Mouse (Mus musculus): Measurements from ENCODE around the gene Klhl12. TPM values are rescaled to one million over a fixed set of nuclear protein-coding genes. Genes with fewer than 3 reads are reported as not detected.
"Not testable (repeated sequence)": the region's sequence is repeated elsewhere in the genome, so short reads cannot be mapped to it uniquely, and the experiment has no call there.

Klhl12 gene
- polyA plus RNA-seq, 1 experiment from 2014 or later, result 40.1 TPM

DNA sequence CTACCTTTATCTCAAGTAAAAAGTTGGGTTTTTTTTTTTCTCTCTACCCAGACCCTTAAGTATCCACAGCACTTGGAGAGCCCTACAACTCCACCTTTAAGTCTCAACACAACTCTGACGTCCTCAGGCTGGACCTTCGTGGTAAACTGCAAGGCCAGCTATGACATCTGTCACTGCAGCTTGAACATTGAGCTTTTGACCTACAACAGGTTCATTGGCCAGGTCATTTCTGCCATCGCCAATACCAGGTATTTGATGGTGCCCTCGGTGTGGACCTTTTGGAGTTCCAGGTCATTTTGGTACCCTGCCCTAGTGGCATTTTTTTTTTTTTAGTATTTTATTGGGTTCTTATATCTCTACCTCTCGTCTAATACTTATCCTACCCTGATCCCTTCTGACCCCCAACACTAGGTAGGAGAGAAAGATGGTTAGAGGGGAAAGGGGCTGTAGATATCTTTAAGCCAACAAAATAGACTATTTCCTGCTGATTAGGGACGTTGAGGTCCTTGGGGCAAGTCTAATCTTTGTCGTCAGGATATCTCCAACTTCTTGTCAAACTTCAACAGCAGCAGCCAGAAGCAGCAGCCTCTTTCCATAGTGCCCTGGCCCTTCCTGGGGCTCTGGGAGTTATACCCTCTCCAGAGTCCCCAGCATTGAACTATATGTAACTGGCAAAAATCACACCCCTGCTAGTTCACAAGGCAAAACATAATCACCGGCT is 64.8 kb downstream of the Klhl12 start:
- no peaks in the 10 kb centered on the region for H3K9me3 ChIP-seq
- no peaks in the 10 kb centered on the region for H3K27me3 ChIP-seq
- no peak overlapping the region for H3K4me2 ChIP-seq (replicated peaks)
- no peak overlapping the region for H3K4me3 ChIP-seq
- no peak for ATAC-seq (replicated peaks)
- no peak overlapping the region for H3K9ac ChIP-seq (replicated peaks)
- H3K36me3 ChIP-seq, result no peaks in the 10 kb centered on the region
- 88% methylated on average over 8 of the region's 8 CpGs for WGBS
- H3K27ac ChIP-seq (replicated peaks), result no peak overlapping the region
- peaks cover 8% of the 10 kb centered on the region for H3K4me1 ChIP-seq

- no peaks in the 10 kb centered on the region for H3K9me3 ChIP-seq
- no peak overlapping the region for H3K4me2 ChIP-seq (replicated peaks)
- H3K27me3 ChIP-seq, result no peaks in the 10 kb centered on the region
- H3K36me3 ChIP-seq, result no peaks in the 10 kb centered on the region
- no peak overlapping the region for H3K27ac ChIP-seq (replicated peaks)
- H3K9ac ChIP-seq (replicated peaks), result no peak overlapping the region
- no peak overlapping the region for H3K4me3 ChIP-seq
- H3K4me1 ChIP-seq, result peaks cover 7% of the 10 kb centered on the region
- 85% methylated on average over 7 of the region's 7 CpGs for WGBS
- no peak for ATAC-seq (replicated peaks)
These were observed 65.8 kb downstream of the Klhl12 start for GRCm38 (mm10) chr1:134521163-134521562.

DNA sequence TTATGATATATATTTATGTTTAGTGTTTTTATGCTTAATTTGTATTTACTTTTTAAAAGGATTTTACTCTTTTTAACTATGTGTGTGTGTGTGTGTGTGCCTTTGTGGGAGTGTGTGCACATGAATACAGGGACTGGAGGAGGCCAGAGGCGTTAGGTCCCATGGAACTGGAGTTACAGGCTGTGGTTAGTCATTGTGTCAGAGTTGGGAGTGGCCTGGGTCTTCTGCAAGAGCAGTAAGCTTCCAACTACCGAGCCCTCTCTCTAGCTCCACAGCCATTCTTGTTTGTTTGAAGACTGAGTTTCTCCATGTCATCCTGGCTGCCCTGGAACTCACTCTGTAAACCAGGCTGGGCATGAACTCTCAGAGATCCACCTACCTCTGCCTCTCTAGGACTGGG is 67.0 kb downstream of the Klhl12 start:
- Histone ChIP-seq H3K4me3 (no peak overlapping the region), H3K9me3 (no peaks in the 10 kb centered on the region), H3K36me3 (no peaks in the 10 kb centered on the region), H3K4me2 (replicated peaks) (no peak overlapping the region), H3K4me1 (no peaks in the 10 kb centered on the region), H3K27ac (replicated peaks) (no peak overlapping the region), H3K27me3 (no peaks in the 10 kb centered on the region), H3K9ac (replicated peaks) (no peak overlapping the region)
- WGBS, result 59% methylated on average over 2 of the region's 2 CpGs
- ATAC-seq (replicated peaks), result no peak

GRCm38 (mm10) chr1:134524424-134524823 is 69.1 kb downstream of the Klhl12 start:
- Histone ChIP-seq H3K9ac (replicated peaks) (no peak overlapping the region), H3K4me3 (no peak overlapping the region), H3K27me3 (no peaks in the 10 kb centered on the region), H3K9me3 (no peaks in the 10 kb centered on the region), H3K4me2 (replicated peaks) (no peak overlapping the region), H3K4me1 (no peaks in the 10 kb centered on the region), H3K27ac (replicated peaks) (no peak overlapping the region), H3K36me3 (no peaks in the 10 kb centered on the region)
- 69% methylated on average over 5 of the region's 5 CpGs for WGBS
- no peak for ATAC-seq (replicated peaks)

DNA sequence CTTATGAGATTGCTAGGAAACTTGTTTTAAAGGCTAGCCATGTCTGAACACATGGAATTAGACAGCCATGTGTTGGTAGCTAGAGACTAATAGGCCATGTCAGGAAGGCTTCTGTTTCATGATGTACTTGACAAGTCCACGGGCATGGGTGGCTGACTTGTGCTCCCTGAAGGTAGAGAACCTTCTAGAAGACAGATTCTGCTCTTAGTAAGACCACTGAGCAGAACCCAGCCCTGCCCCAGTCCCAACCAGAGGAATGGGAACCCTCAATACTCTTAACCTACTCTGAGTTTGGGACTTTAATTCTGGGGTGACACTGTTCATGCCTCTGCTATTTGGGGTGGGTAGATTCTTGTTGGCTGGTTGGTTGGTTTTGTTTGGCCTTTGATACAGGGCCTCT is 69.7 kb downstream of the Klhl12 start:
- 86% methylated on average over 1 of the region's 1 CpGs for WGBS
- no peak for ATAC-seq (replicated peaks)
- Histone ChIP-seq H3K36me3 (no peaks in the 10 kb centered on the region), H3K27me3 (no peaks in the 10 kb centered on the region), H3K9ac (replicated peaks) (no peak overlapping the region), H3K4me3 (no peak overlapping the region), H3K4me2 (replicated peaks) (no peak overlapping the region), H3K9me3 (no peaks in the 10 kb centered on the region), H3K27ac (replicated peaks) (no peak overlapping the region), H3K4me1 (no peaks in the 10 kb centered on the region)

DNA sequence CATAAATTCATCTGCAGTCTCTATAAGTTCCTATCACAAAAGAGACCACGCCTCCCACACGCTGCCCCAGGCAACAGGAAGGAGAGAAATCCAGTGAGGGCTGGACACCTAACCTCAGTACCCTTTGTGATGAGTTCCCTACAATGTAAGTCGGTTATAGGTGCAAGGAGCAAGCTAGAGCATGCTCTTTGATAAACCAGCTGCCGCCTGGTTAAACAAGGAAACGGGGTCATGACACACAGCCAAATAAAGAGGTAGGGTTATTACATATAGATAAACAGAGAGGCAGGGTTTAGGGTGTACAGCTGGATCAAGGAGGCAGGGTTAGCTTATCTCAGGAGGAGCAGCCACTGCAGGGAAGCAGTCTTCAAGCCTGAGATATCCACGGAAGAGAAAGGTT is 71.4 kb downstream of the Klhl12 start:
- 0 out of 2 replicates have a peak, but pooled peaks cover 3% of the 10 kb centered on the region for H3K4me1 ChIP-seq
- WGBS, result 89% methylated on average over 6 of the region's 6 CpGs
- no peak overlapping the region for H3K9ac ChIP-seq (replicated peaks)
- H3K27me3 ChIP-seq, result no peaks in the 10 kb centered on the region
- H3K36me3 ChIP-seq, result no peaks in the 10 kb centered on the region
- no peak overlapping the region for H3K27ac ChIP-seq (replicated peaks)
- H3K4me2 ChIP-seq (replicated peaks), result no peak overlapping the region
- ATAC-seq (replicated peaks), result no peak
- no peak overlapping the region for H3K4me3 ChIP-seq
- no peaks in the 10 kb centered on the region for H3K9me3 ChIP-seq

DNA sequence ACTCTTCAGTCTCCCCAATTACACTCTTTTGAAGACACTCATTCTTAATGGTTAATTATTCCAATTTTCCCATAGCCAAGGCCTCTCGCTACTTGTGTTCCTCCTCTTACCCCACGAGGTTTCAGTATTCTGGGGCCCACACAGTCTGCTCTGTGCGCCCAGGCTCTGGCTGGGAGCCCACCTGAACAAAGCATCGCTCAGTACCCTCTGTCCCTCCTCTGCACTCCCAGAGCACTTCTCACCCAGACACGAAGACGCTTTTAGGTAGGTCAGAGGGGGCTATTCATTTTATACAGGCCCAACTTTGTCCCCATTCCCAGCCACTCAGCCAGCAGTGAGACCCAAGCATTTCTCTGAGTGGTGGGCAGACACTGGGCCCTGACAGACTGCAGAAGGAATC is 75.3 kb downstream of the Klhl12 start:
- WGBS, result 30% methylated on average over 6 of the region's 6 CpGs
- ATAC-seq (replicated peaks), result peak; percentile 66; the same call in 1 of the 2 replicates
- no peaks in the 10 kb centered on the region for H3K9me3 ChIP-seq

GRCm38 (mm10) chr1:134533710-134534109 is 78.4 kb downstream of the Klhl12 start:
- not testable (repeated sequence) for H3K4me1 ChIP-seq; H3K27me3 ChIP-seq; H3K4me3 ChIP-seq; ATAC-seq (replicated peaks); H3K4me2 ChIP-seq (replicated peaks); H3K27ac ChIP-seq (replicated peaks); H3K36me3 ChIP-seq; H3K9ac ChIP-seq (replicated peaks); H3K9me3 ChIP-seq
- WGBS, result 93% methylated on average over 10 of the region's 10 CpGs

More for the DNA sequence above, 75.3 kb downstream of the Klhl12 start:
- H3K4me2 ChIP-seq (replicated peaks), result no peak overlapping the region
- 0 out of 2 replicates have a peak, but pooled peaks cover 3% of the 10 kb centered on the region for H3K4me1 ChIP-seq
- H3K36me3 ChIP-seq, result no peaks in the 10 kb centered on the region
- no peak overlapping the region for H3K4me3 ChIP-seq
- H3K9ac ChIP-seq (replicated peaks), result no peak overlapping the region
- no peak overlapping the region for H3K27ac ChIP-seq (replicated peaks)
- H3K27me3 ChIP-seq, result no peaks in the 10 kb centered on the region

GRCm38 (mm10) chr1:134535054-134535453 is 79.7 kb downstream of the Klhl12 start:
- ATAC-seq (replicated peaks), result no peak
- WGBS, result 98% methylated on average over 1 of the region's 1 CpGs

GRCm38 (mm10) chr1:134535513-134535912 is 80.2 kb downstream of the Klhl12 start:
- no peaks in the 10 kb centered on the region for H3K9me3 ChIP-seq
- ATAC-seq (replicated peaks), result no peak
- H3K4me1 ChIP-seq, result 0 out of 2 replicates have a peak, but pooled peaks cover under 1% of the 10 kb centered on the region
- no peak overlapping the region for H3K4me2 ChIP-seq (replicated peaks)
- H3K36me3 ChIP-seq, result no peaks in the 10 kb centered on the region
- WGBS, result 75% methylated on average over 3 of the region's 3 CpGs
- no peak overlapping the region for H3K27ac ChIP-seq (replicated peaks)
- H3K4me3 ChIP-seq, result no peak overlapping the region
- no peaks in the 10 kb centered on the region for H3K27me3 ChIP-seq
- no peak overlapping the region for H3K9ac ChIP-seq (replicated peaks)

More at GRCm38 (mm10) chr1:134535054-134535453, 79.7 kb downstream of the Klhl12 start:
- no peak overlapping the region for H3K9ac ChIP-seq (replicated peaks)
- no peaks in the 10 kb centered on the region for H3K9me3 ChIP-seq
- H3K4me1 ChIP-seq, result 0 out of 2 replicates have a peak, but pooled peaks cover 3% of the 10 kb centered on the region
- H3K36me3 ChIP-seq, result no peaks in the 10 kb centered on the region
- no peaks in the 10 kb centered on the region for H3K27me3 ChIP-seq
- H3K4me3 ChIP-seq, result no peak overlapping the region
- no peak overlapping the region for H3K4me2 ChIP-seq (replicated peaks)
- H3K27ac ChIP-seq (replicated peaks), result no peak overlapping the region

DNA sequence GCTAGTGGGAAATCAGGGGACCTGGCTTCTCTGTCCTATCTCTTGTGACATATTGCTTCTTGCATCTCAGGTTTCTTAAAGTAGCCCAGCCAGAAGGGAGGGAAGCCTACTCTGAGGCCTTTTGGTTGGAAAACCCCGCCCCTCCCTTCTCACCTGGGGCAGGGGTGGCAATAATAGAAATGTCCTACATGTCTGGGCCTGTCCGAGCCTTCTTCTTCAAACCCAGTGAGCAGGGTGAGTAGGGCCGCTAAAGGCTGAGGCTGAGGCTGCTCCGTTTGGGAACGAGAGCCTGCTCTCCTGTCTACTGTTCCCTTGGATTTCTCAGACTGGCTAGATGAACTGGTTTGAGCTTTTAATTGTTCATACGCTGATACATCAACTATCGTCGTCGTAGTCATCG is 85.3 kb downstream of the Klhl12 start:
- H3K4me3 ChIP-seq, result no peak overlapping the region

More for the DNA sequence above, 85.3 kb downstream of the Klhl12 start:
- H3K27me3 ChIP-seq, result no peaks in the 10 kb centered on the region
- H3K9ac ChIP-seq (replicated peaks), result no peak overlapping the region
- H3K4me2 ChIP-seq (replicated peaks), result no peak overlapping the region
- H3K27ac ChIP-seq (replicated peaks), result no peak overlapping the region
- no peaks in the 10 kb centered on the region for H3K9me3 ChIP-seq
- WGBS, result 92% methylated on average over 10 of the region's 10 CpGs
- H3K4me1 ChIP-seq, result no peaks in the 10 kb centered on the region
- no peaks in the 10 kb centered on the region for H3K36me3 ChIP-seq
- no peak for ATAC-seq (replicated peaks)

Measured in forebrain, embryonic 15.5 days (tissue).